Mouse (Mus musculus): ENCODE results near the gene Nphp1.

The Nphp1 gene

GRCm38 (mm10) chr2:127788440-127789116 lies at the start of gene Nphp1:
Gene Nphp1, minus strand, starts transcription at chr2:127788897.
- in situ Hi-C loops (cut with MboI; ENCODE audit: unreplicated experiment in 2 of 2) = no loop called here

- in situ Hi-C loops (cut with MboI; ENCODE audit: unreplicated experiment in 2 of 2) = loop anchor here in 1 of 2 experiments (5.0 to 10.0 kb wide), 2 partner anchors 52 to 299 kb away; no protein-coding TSS in a partner anchor
Measured at GRCm38 (mm10) chr2:127832833-127833190, 44.1 kb upstream of the Nphp1 start.

- in situ Hi-C loops (cut with MboI; ENCODE audit: unreplicated experiment in 2 of 2) = loop anchor here in 1 of 2 experiments (5.0 to 10.0 kb wide), 2 partner anchors 53 to 300 kb away; no protein-coding TSS in a partner anchor
Measured at GRCm38 (mm10) chr2:127832103-127832832, 43.6 kb upstream of the Nphp1 start.

GRCm38 (mm10) chr2:127831401-127832102 lies 42.9 kb upstream of the Nphp1 start, which contains the start of gene Bub1:
Gene Bub1, minus strand, starts transcription at chr2:127831865.
- in situ Hi-C loops (cut with MboI; ENCODE audit: unreplicated experiment in 2 of 2) = loop anchor here in 1 of 2 experiments (5.0 to 10.0 kb wide), 2 partner anchors 53 to 301 kb away; no protein-coding TSS in a partner anchor

GRCm38 (mm10) chr2:127791919-127792603 lies 3.4 kb upstream of the Nphp1 start, which contains the start of gene Mtln:
Gene Mtln, minus strand, starts transcription at chr2:127792488.
- in situ Hi-C loops (cut with MboI; ENCODE audit: unreplicated experiment in 2 of 2) = no loop called here

GRCm38 (mm10) chr2:127789651-127790270 lies 1.1 kb upstream of the Nphp1 start:
- in situ Hi-C loops (cut with MboI; ENCODE audit: unreplicated experiment in 2 of 2) = no loop called here

- in situ Hi-C loops (cut with MboI; ENCODE audit: unreplicated experiment in 2 of 2) = no loop called here
Measured at GRCm38 (mm10) chr2:127789138-127789537, 441 bp upstream of the Nphp1 start.

- in situ Hi-C loops (cut with MboI; ENCODE audit: unreplicated experiment in 2 of 2) = no loop called here
Measured at GRCm38 (mm10) chr2:127787226-127787625, 1.5 kb downstream of the Nphp1 start.

- in situ Hi-C loops (cut with MboI; ENCODE audit: unreplicated experiment in 2 of 2) = no loop called here
Measured at GRCm38 (mm10) chr2:127778451-127778850, 10.2 kb downstream of the Nphp1 start.

- in situ Hi-C loops (cut with MboI; ENCODE audit: unreplicated experiment in 2 of 2) = no loop called here
Measured at GRCm38 (mm10) chr2:127775013-127775412, 13.7 kb downstream of the Nphp1 start.

GRCm38 (mm10) chr2:127774578-127774941 lies 14.1 kb downstream of the Nphp1 start:
- in situ Hi-C loops (cut with MboI; ENCODE audit: unreplicated experiment in 2 of 2) = no loop called here

GRCm38 (mm10) chr2:127773938-127774577 lies 14.6 kb downstream of the Nphp1 start:
- in situ Hi-C loops (cut with MboI; ENCODE audit: unreplicated experiment in 2 of 2) = no loop called here

GRCm38 (mm10) chr2:127761587-127761986 lies 27.1 kb downstream of the Nphp1 start:
- in situ Hi-C loops (cut with MboI; ENCODE audit: unreplicated experiment in 2 of 2) = no loop called here

- in situ Hi-C loops (cut with MboI; ENCODE audit: unreplicated experiment in 2 of 2) = no loop called here
Measured at GRCm38 (mm10) chr2:127760429-127761000, 28.2 kb downstream of the Nphp1 start.

- in situ Hi-C loops (cut with MboI; ENCODE audit: unreplicated experiment in 2 of 2) = no loop called here
Measured at GRCm38 (mm10) chr2:127760014-127760413, 28.7 kb downstream of the Nphp1 start.

- in situ Hi-C loops (cut with MboI; ENCODE audit: unreplicated experiment in 2 of 2) = no loop called here
Measured at GRCm38 (mm10) chr2:127759157-127759880, 29.4 kb downstream of the Nphp1 start.

- in situ Hi-C loops (cut with MboI; ENCODE audit: unreplicated experiment in 2 of 2) = no loop called here
Measured at GRCm38 (mm10) chr2:127757171-127757570, 31.5 kb downstream of the Nphp1 start.

GRCm38 (mm10) chr2:127754113-127754512 lies 34.6 kb downstream of the Nphp1 start:
- in situ Hi-C loops (cut with MboI; ENCODE audit: unreplicated experiment in 2 of 2) = no loop called here
